Mouse (Mus musculus): ENCODE measurements at regions not wholly inside any gene's neighbourhood (a gene's known extent, or its start where the extent isn't known, plus 50 kb on each side); places are given as distances from the start of the nearest gene placed in this dataset.
"Not testable (repeated sequence)": the region's sequence is repeated elsewhere in the genome, so short reads cannot be mapped to it uniquely, and the experiment has no call there.

DNA sequence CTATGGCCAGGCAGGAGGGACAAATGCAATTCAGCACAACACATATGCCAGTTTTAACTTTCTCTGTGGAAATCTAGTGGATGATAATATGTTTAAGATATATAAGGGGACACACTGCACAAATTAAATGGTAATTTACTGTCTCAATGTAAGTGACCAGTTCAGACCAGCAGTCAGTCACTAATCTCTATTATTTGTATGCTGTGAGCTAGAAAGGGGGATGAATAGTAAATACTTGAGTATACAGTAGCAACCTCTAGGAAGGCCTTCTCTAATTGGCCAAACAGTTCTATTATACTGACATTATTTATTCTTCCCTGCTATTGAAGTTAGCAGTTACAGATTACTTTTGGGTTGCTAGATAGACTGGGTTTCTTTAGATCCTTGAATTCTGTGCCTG, 391.2 kb downstream of the Fign start:
- no peak for TF ChIP-seq CTCF (conservative IDR thresholded peaks at IDR 0.05)
- no peak overlapping the region for H3K27ac ChIP-seq
- no peak for DNase-seq (ENCODE audit: low spot score in 2 of 2)
- H3K4me3 ChIP-seq, result no peak overlapping the region

DNA sequence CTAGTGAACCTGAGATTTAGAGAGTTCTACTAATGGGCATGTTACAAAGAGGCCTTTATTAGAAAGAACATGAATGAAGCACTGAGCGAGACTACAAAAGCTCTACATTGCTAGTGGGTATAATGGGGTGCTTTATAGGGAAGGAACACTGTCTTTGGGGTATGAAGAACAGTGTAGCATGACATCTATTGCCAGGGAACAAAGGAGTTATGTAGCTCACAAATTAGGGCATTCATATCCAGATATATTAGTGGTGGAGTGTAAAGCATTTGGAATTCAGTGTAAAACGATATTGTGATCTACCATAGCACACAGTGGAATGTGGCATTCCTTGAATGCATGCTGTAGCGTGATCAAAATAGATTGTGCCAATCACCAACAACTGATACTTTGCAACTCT, 391.7 kb downstream of the Fign start:
- no peak for TF ChIP-seq CTCF (conservative IDR thresholded peaks at IDR 0.05)
- no peak overlapping the region for H3K27ac ChIP-seq
- DNase-seq (ENCODE audit: low spot score in 2 of 2), result no peak
- no peak overlapping the region for H3K4me3 ChIP-seq

DNA sequence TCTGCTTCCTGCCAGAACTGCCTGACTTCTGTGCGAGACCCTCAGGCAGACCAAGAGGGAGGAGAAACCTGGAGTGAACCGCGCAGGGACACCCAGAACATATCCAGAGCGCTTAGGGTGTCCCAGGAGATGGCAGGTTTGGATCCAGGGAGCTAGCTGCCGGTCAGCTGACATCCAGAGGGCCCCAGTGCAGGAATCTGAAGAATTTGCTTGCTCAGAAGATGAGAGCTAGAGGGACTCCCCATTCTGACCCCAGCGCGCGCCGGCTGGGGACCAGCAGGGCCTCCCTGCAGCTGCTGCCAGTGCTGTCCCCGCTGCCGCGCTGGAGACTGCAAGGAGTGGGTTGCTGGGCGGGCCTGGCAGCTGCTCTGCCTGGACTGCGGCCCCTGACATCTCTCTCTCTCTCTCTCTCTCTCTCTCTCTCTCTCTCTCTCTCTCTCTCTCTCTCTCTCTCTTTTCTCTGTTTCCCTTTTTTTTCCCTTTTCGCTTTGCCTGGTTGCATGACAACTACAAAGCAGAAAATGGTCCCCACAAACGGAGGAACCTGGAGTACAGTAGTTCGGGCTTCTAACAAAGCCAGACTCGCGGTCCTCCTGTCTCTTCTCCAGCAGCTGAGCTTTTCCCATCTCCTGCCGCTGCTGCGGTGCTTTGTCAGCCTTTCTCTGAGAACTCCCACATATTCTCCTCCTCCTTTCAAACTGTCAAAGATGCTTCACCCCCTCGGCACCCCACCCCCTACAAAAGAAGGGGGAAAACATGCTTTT, 395.3 kb downstream of the Fign start:
- Histone ChIP-seq H3K27ac (0 out of 2 replicates have a peak overlapping the region, but pooled peaks have one; percentile 18), H3K4me3 (peak overlapping the region; percentile 35)
- DNase-seq (ENCODE audit: low spot score in 2 of 2), result peak in 1 of 2 experiments; percentile 3
- 0 out of 2 replicates have a peak, but pooled peaks have one; percentile 7 for TF ChIP-seq CTCF (conservative IDR thresholded peaks at IDR 0.05)

DNA sequence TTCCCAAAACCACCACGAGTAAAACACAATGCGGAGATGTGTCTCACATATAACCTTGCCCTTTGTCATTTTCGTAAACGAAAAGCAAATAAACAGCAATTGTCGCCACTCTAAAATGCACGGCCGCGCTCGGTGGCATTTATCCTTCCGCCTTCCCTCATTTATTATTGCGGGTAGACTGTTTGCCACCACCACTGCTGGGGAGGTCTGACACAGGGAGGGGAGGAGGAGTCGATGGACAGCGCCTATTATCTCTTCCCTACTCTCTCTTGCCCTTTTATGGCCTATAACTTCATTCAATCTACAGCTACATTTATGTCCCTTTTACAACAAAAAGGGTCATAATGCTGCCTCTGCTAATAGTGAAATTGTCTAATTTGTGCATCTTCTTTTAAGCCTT, 396.0 kb downstream of the Fign start:
- peak overlapping the region; percentile 35; the same call in 1 of the 2 replicates for H3K4me3 ChIP-seq
- no peak for TF ChIP-seq CTCF (conservative IDR thresholded peaks at IDR 0.05)
- no peak overlapping the region for H3K27ac ChIP-seq
- DNase-seq (ENCODE audit: low spot score in 2 of 2), result no peak

GRCm38 (mm10) chr2:63700255-63700654, 397.6 kb downstream of the Fign start:
- TF ChIP-seq CTCF (conservative IDR thresholded peaks at IDR 0.05), result peak; percentile 83
- Histone ChIP-seq H3K27ac (no peak overlapping the region), H3K4me3 (no peak overlapping the region)
- peak; percentile 14 to 27 for DNase-seq (ENCODE audit: low spot score in 2 of 2)

DNA sequence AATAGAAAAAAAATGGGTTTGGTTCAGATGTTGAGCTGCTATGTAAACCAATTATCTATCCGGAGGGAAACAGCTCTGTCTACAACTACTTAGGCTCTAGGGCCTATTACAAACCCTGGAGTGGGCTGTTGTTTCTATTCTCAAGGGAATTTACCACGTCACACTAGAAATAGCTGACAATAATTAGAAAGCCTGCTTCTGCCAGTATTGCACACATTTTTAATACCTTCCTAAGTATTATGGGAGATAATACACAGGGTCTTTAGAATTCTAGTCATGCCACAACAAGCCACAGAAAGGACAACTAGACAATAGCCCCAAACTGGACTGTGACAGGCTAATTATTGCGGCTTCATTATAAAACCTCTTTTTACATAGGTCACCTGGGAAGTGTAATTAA, 428.1 kb downstream of the Fign start:
- DNase-seq (ENCODE audit: low spot score in 2 of 2), result no peak
- no peak overlapping the region for H3K27ac ChIP-seq
- no peak for TF ChIP-seq CTCF (conservative IDR thresholded peaks at IDR 0.05)
- no peak overlapping the region for H3K4me3 ChIP-seq

DNA sequence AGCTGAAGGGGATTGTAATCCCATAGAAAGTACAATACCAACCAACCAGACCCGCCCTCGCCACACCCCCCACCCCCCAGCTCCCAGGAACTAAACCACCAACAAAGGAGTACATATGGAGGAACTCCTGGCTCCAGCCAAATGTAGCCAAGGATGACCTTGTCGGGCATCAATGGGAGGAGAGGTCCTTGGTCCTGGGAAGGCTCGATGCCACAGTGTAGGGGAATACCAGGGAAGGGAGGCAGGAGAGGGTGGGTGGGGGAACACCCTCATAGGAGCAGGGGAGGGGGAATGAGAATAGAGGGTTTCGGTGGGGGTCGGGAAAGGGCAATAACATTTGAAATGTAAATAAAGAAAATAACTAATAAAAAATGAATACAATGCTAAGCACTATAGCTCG, 429.1 kb downstream of the Fign start:
- Histone ChIP-seq H3K4me3 (no peak overlapping the region), H3K27ac (no peak overlapping the region)
- no peak for DNase-seq (ENCODE audit: low spot score in 2 of 2)
- no peak for TF ChIP-seq CTCF (conservative IDR thresholded peaks at IDR 0.05)

GRCm38 (mm10) chr2:63659947-63660346, 437.9 kb downstream of the Fign start:
- DNase-seq (ENCODE audit: low spot score in 2 of 2); H3K27ac ChIP-seq; H3K4me3 ChIP-seq: not testable (repeated sequence)

Data from layer of hippocampus, adult 2 months (tissue).